Comparison of ENCODE assay signal across 8 mouse cellular contexts in genomic region chrX:164381618-164382408, GRCm38 (mm10). TPM values are rescaled to one million over a fixed set of nuclear protein-coding genes. Genes with fewer than 3 reads are reported as not detected.
DNase-seq lines count a peak whose midpoint lies in the region; ATAC-seq and TF ChIP-seq lines count a peak whose summit lies in the region.

No protein-coding gene starts in this region.

- peak overlapping the region; percentile 59 for H3K4me2 ChIP-seq in embryonic facial prominence, embryonic 15.5 days (replicated peaks)
- peak overlapping the region; percentile 59 for H3K4me2 ChIP-seq in limb, embryonic 14.5 days (replicated peaks; ENCODE audit: low read depth, low read length, severe bottlenecking)
- H3K4me2 ChIP-seq in midbrain, embryonic 16.5 days (ENCODE audit: low read length), result peak overlapping the region; percentile 80

- no peak overlapping the region for H3K9ac ChIP-seq in embryonic facial prominence, embryonic 15.5 days
- no peak overlapping the region for H3K9ac ChIP-seq in heart, adult 2 months (ENCODE audit: low read depth, low read length)
- H3K9ac ChIP-seq in limb, embryonic 14.5 days (ENCODE audit: low read depth, low read length, severe bottlenecking), result peak overlapping the region; percentile 34; the same call in 1 of the 2 replicates
- H3K9ac ChIP-seq in midbrain, embryonic 16.5 days (ENCODE audit: low read depth, low read length), result peak overlapping the region; percentile 48; the same call in 1 of the 2 replicates

- H3K4me1 ChIP-seq in bone marrow, adult 2 months (ENCODE audit: control insufficient read depth, insufficient read depth, low read length), result no peaks in the 10 kb centered on the region
- H3K4me1 ChIP-seq in embryonic facial prominence, embryonic 15.5 days, result no peaks in the 10 kb centered on the region
- no peaks in the 10 kb centered on the region for H3K4me1 ChIP-seq in heart, adult 2 months (ENCODE audit: control insufficient read depth, insufficient read depth, low read length)
- H3K4me1 ChIP-seq in limb, embryonic 14.5 days (ENCODE audit: control insufficient read depth, insufficient read depth, low read length), result no peaks in the 10 kb centered on the region
- no peaks in the 10 kb centered on the region for H3K4me1 ChIP-seq in midbrain, embryonic 16.5 days (ENCODE audit: control insufficient read depth, insufficient read depth, low read length)
- no peaks in the 10 kb centered on the region for H3K4me1 ChIP-seq in spleen, adult 2 months (ENCODE audit: control insufficient read depth, insufficient read depth, insufficient read length)

- TF ChIP-seq POLR2A in bone marrow, adult 2 months (IDR thresholded peaks at IDR 0.05; ENCODE audit: borderline replicate concordance, control insufficient read depth, low read depth, low read length), result no peak
- no peak for TF ChIP-seq POLR2A in heart, adult 2 months (IDR thresholded peaks at IDR 0.05; ENCODE audit: insufficient read depth, low read depth, low read length)
- no peak for TF ChIP-seq POLR2A in limb, embryonic 14.5 days (IDR thresholded peaks at IDR 0.05; ENCODE audit: borderline replicate concordance, extremely low read depth, insufficient read depth, insufficient read length)
- no peak for TF ChIP-seq POLR2A in spleen, adult 2 months (IDR thresholded peaks at IDR 0.05; ENCODE audit: low read depth, low read length)

- no peaks in the 10 kb centered on the region; the same call in 1 of the 2 replicates for H3K27me3 ChIP-seq in embryonic facial prominence, embryonic 15.5 days
- no peaks in the 10 kb centered on the region for H3K27me3 ChIP-seq in heart, adult 2 months (ENCODE audit: control insufficient read depth, insufficient read depth, low read length)
- no peaks in the 10 kb centered on the region for H3K27me3 ChIP-seq in limb, embryonic 14.5 days (ENCODE audit: control insufficient read depth, insufficient read depth, low read length)
- H3K27me3 ChIP-seq in midbrain, embryonic 16.5 days (ENCODE audit: control insufficient read depth, insufficient read depth, low read depth, low read length), result no peaks in the 10 kb centered on the region
- no peaks in the 10 kb centered on the region for H3K27me3 ChIP-seq in spleen, adult 2 months (ENCODE audit: control insufficient read depth, insufficient read depth, low read length)

- H3K36me3 ChIP-seq in embryonic facial prominence, embryonic 15.5 days, result no peaks in the 10 kb centered on the region
- H3K36me3 ChIP-seq in heart, adult 2 months (ENCODE audit: control insufficient read depth, insufficient read depth, low read length), result no peaks in the 10 kb centered on the region
- H3K36me3 ChIP-seq in limb, embryonic 14.5 days (ENCODE audit: control insufficient read depth, insufficient read depth, low read length), result no peaks in the 10 kb centered on the region
- H3K36me3 ChIP-seq in midbrain, embryonic 16.5 days (ENCODE audit: control insufficient read depth, insufficient read depth, low read length), result no peaks in the 10 kb centered on the region
- H3K36me3 ChIP-seq in spleen, adult 2 months (ENCODE audit: control insufficient read depth, insufficient read depth, low read length), result no peaks in the 10 kb centered on the region

- intact Hi-C loops in heart, adult 2 months (cut with DNase I), result no loop called here

- H3K27ac ChIP-seq in bone marrow, adult 2 months (ENCODE audit: control insufficient read depth, insufficient read depth, low read depth, low read length, poor library complexity), result no peak overlapping the region
- H3K27ac ChIP-seq in embryonic facial prominence, embryonic 15.5 days (replicated peaks), result peak overlapping the region; percentile 58
- no peak overlapping the region for H3K27ac ChIP-seq in heart, adult 2 months
- H3K27ac ChIP-seq in limb, embryonic 14.5 days (replicated peaks; ENCODE audit: low read depth, low read length), result no peak overlapping the region
- H3K27ac ChIP-seq in midbrain, embryonic 16.5 days (ENCODE audit: low read length), result no peak overlapping the region
- no peak overlapping the region for H3K27ac ChIP-seq in spleen, adult 2 months (ENCODE audit: insufficient read depth, low read length)

- no peaks in the 10 kb centered on the region for H3K79me2 ChIP-seq in heart, adult 2 months (replicated peaks; ENCODE audit: control insufficient read depth, insufficient read depth, low read length)

- no peaks in the 10 kb centered on the region for H3K9me3 ChIP-seq in embryonic facial prominence, embryonic 15.5 days (replicated peaks)
- H3K9me3 ChIP-seq in limb, embryonic 14.5 days (ENCODE audit: control insufficient read depth, low read length), result no peaks in the 10 kb centered on the region
- no peaks in the 10 kb centered on the region for H3K9me3 ChIP-seq in midbrain, embryonic 16.5 days (replicated peaks; ENCODE audit: control insufficient read depth, low read length, poor library complexity, severe bottlenecking)

- H3K4me3 ChIP-seq in bone marrow, adult 2 months (replicated peaks; ENCODE audit: control insufficient read depth, low read depth, low read length), result peak overlapping the region; percentile 24
- peak overlapping the region; percentile 41 for H3K4me3 ChIP-seq in embryonic facial prominence, embryonic 15.5 days (replicated peaks)
- H3K4me3 ChIP-seq in heart, adult 2 months, result peak overlapping the region; percentile 15; the same call in 1 of the 2 replicates
- peak overlapping the region; percentile 34 for H3K4me3 ChIP-seq in limb, embryonic 14.5 days (replicated peaks; ENCODE audit: low read length)
- peak overlapping the region; percentile 44 for H3K4me3 ChIP-seq in midbrain, embryonic 16.5 days (ENCODE audit: low read depth, low read length)
- peak overlapping the region; percentile 49 for H3K4me3 ChIP-seq in spleen, adult 2 months (ENCODE audit: extremely low read depth, insufficient read depth, insufficient read length)

- TF ChIP-seq CTCF in bone marrow, adult 2 months (IDR thresholded peaks at IDR 0.05; ENCODE audit: control insufficient read depth, insufficient read depth, low read length), result no peak
- no peak for TF ChIP-seq CTCF in heart, adult 2 months (IDR thresholded peaks at IDR 0.05)
- TF ChIP-seq CTCF in spleen, adult 2 months (IDR thresholded peaks at IDR 0.05; ENCODE audit: extremely low read depth, insufficient read depth, insufficient read length, insufficient replicate concordance), result no peak

- 16% methylated on average over 31 of the region's 33 CpGs for WGBS in bone marrow, adult 2 months
- WGBS in embryonic facial prominence, embryonic 15.5 days, result 24% methylated on average over 32 of the region's 33 CpGs
- 22% methylated on average over 26 of the region's 33 CpGs for WGBS in heart, adult 2 months
- WGBS in limb, embryonic 14.5 days, result 26% methylated on average over 31 of the region's 33 CpGs
- WGBS in midbrain, embryonic 16.5 days, result 19% methylated on average over 32 of the region's 33 CpGs
- WGBS in spleen, adult 2 months, result 19% methylated on average over 32 of the region's 33 CpGs

- no peak for TF ChIP-seq EP300 in heart, adult 2 months (IDR thresholded peaks at IDR 0.05; ENCODE audit: insufficient read depth, low read depth, low read length)

- peak; percentile 96 for ATAC-seq in embryonic facial prominence, embryonic 15.5 days (ENCODE audit: insufficient number of reproducible peaks, low FRiP score, low TSS enrichment, low read depth)
- ATAC-seq in limb, embryonic 14.5 days (ENCODE audit: low FRiP score, low read depth), result peak; percentile 97
- ATAC-seq in midbrain, embryonic 16.5 days, result peak; percentile 99

- DNase-seq in B cell, adult 2 months, result peak; percentile 80 to 82
- DNase-seq in heart, adult 2 months, result peak; percentile 82 to 84
- peak; percentile 69 to 75 for DNase-seq in kidney, adult 8-10 months
- DNase-seq in limb, embryonic 14.5 days (ENCODE audit: low spot score), result peak; percentile 84
- DNase-seq in spleen, adult 2 months (ENCODE audit: low read depth in 1 of 2, low spot score in 2 of 2), result peak; percentile 22 to 54

RNA-seq across cellular contexts. Expression of gene Vegfd, which starts 8.6 kb away (rescaled TPM):
- polyA plus RNA-seq in bone marrow, adult 2 months (2011; ENCODE audit: insufficient read depth, insufficient read length, low replicate concordance, missing spikeins), result 0.47 and 3.9 TPM in 2 replicates
- polyA plus RNA-seq in embryonic facial prominence, embryonic 15.5 days (2015; fragmentation: Nextera tagmentation; extraction: Ambion mirVana), result 7.8 and 8.7 TPM in 2 replicates
- 1 to 10 TPM; 1.4 to 2.8 TPM for total RNA-seq in heart, adult 2 months (2021)
- polyA plus RNA-seq in heart, adult 2 months (2012; rRNA removed), result 2.0 and 3.0 TPM in 2 replicates
- polyA plus RNA-seq in limb, embryonic 14.5 days (2012; rRNA removed), result 7.2 and 9.1 TPM in 2 replicates
- polyA plus RNA-seq in limb, embryonic 14.5 days (2014; fragmentation: Nextera tagmentation; extraction: Ambion mirVana), result 7.7 and 8.0 TPM in 2 replicates
- polyA plus RNA-seq in midbrain, embryonic 16.5 days (2015; fragmentation: Nextera tagmentation; extraction: Ambion mirVana), result 0.25 and 0.30 TPM in 2 replicates
- 0.62 and 1.1 TPM in 2 replicates for polyA plus RNA-seq in spleen, adult 2 months (2012; rRNA removed)

RNA-seq across cellular contexts. Expression of gene Piga, which starts 37.8 kb away (rescaled TPM):
- polyA plus RNA-seq in bone marrow, adult 2 months (2011; ENCODE audit: insufficient read depth, insufficient read length, low replicate concordance, missing spikeins), result 13.0 and 14.4 TPM in 2 replicates
- polyA plus RNA-seq in embryonic facial prominence, embryonic 15.5 days (2015; fragmentation: Nextera tagmentation; extraction: Ambion mirVana), result 11.9 and 12.7 TPM in 2 replicates
- 1 to 10 TPM; 1.5 to 2.4 TPM for total RNA-seq in heart, adult 2 months (2021)
- 1.0 and 2.1 TPM in 2 replicates for polyA plus RNA-seq in heart, adult 2 months (2012; rRNA removed)
- polyA plus RNA-seq in limb, embryonic 14.5 days (2012; rRNA removed), result 11.0 and 12.3 TPM in 2 replicates
- polyA plus RNA-seq in limb, embryonic 14.5 days (2014; fragmentation: Nextera tagmentation; extraction: Ambion mirVana), result 9.4 and 10.4 TPM in 2 replicates
- 4.3 and 4.9 TPM in 2 replicates for polyA plus RNA-seq in midbrain, embryonic 16.5 days (2015; fragmentation: Nextera tagmentation; extraction: Ambion mirVana)
- 1.8 and 2.2 TPM in 2 replicates for polyA plus RNA-seq in spleen, adult 2 months (2012; rRNA removed)

RNA-seq across cellular contexts. Expression of gene Asb11, which starts 55.0 kb away (rescaled TPM):
- polyA plus RNA-seq in bone marrow, adult 2 months (2011; ENCODE audit: insufficient read depth, insufficient read length, low replicate concordance, missing spikeins), result not detected in 2 replicates
- 0.32 TPM in 1 of 2 replicates, not detected in the other for polyA plus RNA-seq in embryonic facial prominence, embryonic 15.5 days (2015; fragmentation: Nextera tagmentation; extraction: Ambion mirVana)
- 100 to 1,000 TPM; 120 to 232 TPM for total RNA-seq in heart, adult 2 months (2021)
- polyA plus RNA-seq in heart, adult 2 months (2012; rRNA removed), result 86.4 and 166 TPM in 2 replicates
- polyA plus RNA-seq in limb, embryonic 14.5 days (2012; rRNA removed), result 0.10 TPM in 2 replicates
- polyA plus RNA-seq in limb, embryonic 14.5 days (2014; fragmentation: Nextera tagmentation; extraction: Ambion mirVana), result not detected in 2 replicates
- not detected in 2 replicates for polyA plus RNA-seq in midbrain, embryonic 16.5 days (2015; fragmentation: Nextera tagmentation; extraction: Ambion mirVana)
- polyA plus RNA-seq in spleen, adult 2 months (2012; rRNA removed), result 0.07 TPM in 1 of 2 replicates, not detected in the other

Comparison
In these comparisons a context has a peak if more than half of its experiments do, and no peak if none do; other contexts are left out.
1. H3K9ac ChIP-seq: peak in limb, embryonic 14.5 days (single experiment) and midbrain, embryonic 16.5 days (single experiment); none in embryonic facial prominence, embryonic 15.5 days (single experiment) and heart, adult 2 months (single experiment).
2. RNA of gene Asb11, which starts 55.0 kb away (polyA plus RNA-seq): 86.4 to 166 TPM in heart, adult 2 months; not detected in bone marrow, adult 2 months, 0.10 TPM in limb, embryonic 14.5 days, 0.32 TPM in embryonic facial prominence, embryonic 15.5 days, not detected in midbrain, embryonic 16.5 days and 0.07 TPM in spleen, adult 2 months; every median in the first group is over 10 times any median in the second.
3. Peak in every context shown above with its lines, with median percentiles within 50 percentile points of each other: DNase-seq, H3K4me3 ChIP-seq, ATAC-seq and H3K4me2 ChIP-seq.